Mouse (Mus musculus): ENCODE data around the gene Actr3b.
"Not testable (repeated sequence)": the region's sequence is repeated elsewhere in the genome, so short reads cannot be mapped to it uniquely, and the experiment has no call there.

Gene Actr3b

DNA sequence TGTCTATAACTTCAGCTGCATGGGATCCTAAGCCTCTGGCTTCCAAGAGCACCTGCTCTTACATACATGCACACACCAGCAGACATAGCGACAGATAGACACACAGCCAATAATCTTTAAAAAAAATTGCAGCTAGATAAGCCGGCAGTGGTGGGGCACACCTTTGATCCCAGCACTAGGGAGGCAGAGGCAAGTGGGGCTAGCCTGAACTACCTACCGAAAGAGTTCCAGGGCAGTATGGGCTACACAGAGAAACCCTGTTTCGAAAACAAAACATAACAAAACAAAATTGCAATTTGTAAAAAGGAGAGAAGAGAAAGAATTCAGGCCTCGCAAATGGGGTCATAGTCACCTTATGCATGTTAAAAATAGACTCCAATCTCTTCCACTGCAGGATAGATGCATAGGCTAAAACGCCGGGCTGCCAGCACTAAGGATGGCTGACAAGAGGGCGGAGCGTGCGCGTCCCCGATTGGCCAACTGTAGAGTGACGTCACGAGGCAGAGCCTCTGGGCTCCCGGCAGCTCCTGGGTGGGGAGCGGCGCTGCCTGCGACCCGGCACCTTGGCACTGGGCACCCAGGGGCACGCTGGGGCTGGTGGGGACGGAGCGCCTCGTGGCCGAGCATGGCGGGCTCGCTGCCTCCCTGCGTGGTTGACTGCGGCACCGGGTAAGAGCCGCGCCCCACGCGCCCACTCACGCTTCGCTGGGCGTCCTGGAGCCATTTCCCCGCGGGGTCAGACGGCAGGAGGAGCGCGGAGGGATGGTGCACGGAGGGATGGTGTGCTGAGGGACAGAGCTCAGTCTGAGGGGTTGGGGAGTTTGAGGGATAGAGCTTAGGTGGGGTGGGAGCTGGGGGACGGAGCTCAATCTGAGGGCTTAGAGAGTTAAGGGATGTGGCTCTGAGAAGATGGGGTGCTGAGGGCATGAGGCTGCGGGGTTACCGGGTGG, at the start of gene Actr3b:
TSS of gene Actr3b (plus strand) at position 538 of the 950 bp plus-strand sequence.
- DNase-seq (ENCODE audit: low read depth, low spot score): peak; percentile 83

DNA sequence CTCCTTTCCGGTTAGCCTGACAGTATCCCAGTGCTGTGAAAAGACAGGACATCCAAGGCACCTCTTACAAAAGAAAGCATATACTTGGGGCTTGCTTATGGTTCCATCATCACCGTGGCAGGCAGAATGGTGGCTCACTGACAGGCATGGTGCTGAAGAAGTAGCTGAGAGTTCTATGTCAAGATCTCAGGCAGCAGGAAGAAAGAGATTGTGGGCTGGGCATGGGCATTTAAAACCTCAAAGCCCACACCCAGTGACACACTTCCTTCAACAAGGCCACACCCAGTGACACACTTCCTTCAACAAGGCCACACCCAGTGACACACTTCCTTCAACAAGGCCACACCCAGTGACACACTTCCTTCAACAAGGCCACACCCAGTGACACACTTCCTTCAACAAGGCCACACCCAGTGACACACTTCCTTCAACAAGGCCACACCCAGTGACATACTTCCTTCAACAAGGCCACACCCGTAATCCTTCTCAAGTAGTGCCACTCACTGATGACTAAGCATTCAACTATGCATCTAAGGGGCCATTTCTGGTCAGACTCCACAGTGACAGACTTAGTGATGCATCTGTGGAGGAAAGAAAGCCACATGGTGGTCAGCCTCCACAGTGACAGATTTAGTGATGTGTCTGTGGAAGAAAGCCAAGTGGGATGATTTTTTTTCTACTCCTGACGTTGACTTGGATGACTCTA, 46.6 kb upstream of the Actr3b start:
- DNase-seq (ENCODE audit: low read depth, low spot score): not testable (repeated sequence)

GRCm38 (mm10) chr5:25719390-25719789, 40.4 kb upstream of the Actr3b start:
- no peak for DNase-seq (ENCODE audit: low read depth, low spot score)

DNA sequence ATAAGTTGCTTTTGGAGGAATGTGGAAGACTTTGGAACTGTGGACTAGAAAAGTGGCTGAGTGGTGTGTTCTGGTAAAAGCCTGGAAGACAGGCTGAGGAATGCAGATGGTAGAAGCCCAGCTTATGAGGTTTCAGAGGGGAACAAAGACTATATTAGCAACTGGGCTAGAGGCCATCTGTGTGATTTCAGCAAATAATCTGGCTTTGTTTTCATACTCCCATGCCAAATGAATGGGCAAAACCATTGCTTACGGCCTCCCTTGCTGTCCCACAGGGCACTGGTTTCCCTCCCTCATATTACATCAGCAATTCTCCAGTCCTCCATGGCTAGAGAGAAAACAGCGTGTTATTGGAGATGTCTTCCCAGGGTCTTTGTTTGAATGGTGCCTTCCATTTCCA, 36.8 kb upstream of the Actr3b start:
- DNase-seq (ENCODE audit: low read depth, low spot score): no peak

DNA sequence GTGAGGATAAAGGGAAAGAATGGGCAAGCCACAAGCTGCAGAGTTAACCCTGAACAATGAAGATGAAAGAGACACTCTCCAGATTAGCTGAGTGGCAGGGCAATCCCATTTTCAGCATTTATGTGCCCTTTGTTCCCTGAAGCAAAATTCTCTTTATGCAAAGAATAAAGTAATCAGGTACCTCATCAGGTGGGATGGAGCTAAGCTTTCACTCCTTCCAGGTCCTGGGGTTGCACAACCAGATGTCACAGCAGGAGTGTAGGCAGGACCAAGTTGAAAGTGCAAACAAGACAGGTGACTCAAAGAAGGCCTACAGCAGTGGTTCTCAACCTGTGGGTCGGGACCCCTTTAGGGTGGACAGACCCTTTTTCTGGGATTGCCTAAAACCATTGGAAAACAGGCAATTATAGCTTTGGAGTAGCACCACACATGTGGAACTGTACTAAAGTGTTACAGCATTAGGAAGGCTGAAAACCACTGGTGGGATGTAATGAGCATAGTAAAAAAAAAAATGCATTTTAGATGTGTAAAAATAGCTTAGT, 35.6 kb upstream of the Actr3b start:
- DNase-seq (ENCODE audit: low read depth, low spot score): no peak

DNA sequence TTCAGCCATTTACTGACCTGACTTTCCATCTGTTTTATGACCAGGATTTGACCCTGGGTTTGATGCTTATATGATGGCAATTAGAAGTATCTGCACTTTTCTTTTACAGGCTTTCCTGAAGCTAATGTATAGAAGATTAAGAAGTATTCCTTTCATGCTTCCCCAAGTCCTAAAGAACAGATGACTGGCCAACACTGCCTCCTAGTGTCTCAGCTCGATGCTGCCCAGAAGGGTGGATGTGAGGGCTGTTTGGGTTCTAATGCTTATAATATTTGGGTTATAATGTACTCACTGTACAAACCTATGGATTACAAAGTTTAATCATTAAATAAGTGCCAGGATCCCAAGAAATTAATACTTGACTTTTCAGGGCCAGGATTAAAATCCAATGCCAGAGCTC, 25.5 kb upstream of the Actr3b start:
- DNase-seq (ENCODE audit: low read depth, low spot score): no peak

DNA sequence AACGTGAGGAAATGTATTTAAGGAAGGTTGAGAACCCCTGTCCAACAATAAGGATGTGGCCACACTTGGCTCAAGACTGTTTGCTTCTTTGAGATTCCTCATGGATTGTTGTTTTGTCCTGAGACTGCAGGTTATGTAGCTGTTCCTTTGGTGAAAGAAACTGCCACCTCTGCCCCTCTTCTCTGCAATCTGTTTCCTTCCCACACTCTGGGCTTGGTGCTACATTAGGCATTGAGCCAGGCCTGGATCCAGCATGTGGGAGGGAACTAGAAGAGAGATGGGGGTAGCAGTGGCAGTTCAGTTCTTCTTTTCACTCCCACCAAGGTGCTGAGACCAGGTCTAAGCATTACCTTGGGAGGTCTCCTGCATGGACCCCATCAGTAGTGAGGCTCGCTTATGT, 23.9 kb upstream of the Actr3b start:
- DNase-seq (ENCODE audit: low read depth, low spot score): no peak

- DNase-seq (ENCODE audit: low read depth, low spot score): no peak
Measured at GRCm38 (mm10) chr5:25738448-25738847, 21.3 kb upstream of the Actr3b start.

DNA sequence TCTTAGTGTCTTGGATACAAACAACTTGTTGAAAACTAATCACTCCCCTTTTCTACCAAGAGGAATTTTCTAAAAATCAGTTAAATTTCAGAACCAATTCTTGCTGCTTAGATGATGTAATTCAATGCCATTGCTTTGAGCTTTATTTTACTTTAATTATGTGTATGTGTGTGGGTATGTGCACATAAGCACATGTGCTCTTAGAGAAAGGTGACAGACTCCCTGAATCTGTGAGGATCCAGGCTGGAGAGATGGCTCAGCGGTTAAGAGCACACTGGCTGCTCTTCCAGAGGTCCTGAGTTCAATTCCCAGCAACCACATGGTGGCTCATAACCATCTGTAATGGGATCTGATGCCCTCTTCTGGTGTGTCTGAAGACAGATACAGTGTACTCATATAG, 20.9 kb upstream of the Actr3b start:
- DNase-seq (ENCODE audit: low read depth, low spot score): not testable (repeated sequence)

GRCm38 (mm10) chr5:25747904-25748303, 11.9 kb upstream of the Actr3b start:
- DNase-seq (ENCODE audit: low read depth, low spot score): no peak

- DNase-seq (ENCODE audit: low read depth, low spot score): no peak
Measured at GRCm38 (mm10) chr5:25748613-25749012, 11.2 kb upstream of the Actr3b start.

GRCm38 (mm10) chr5:25751552-25751951, 8.2 kb upstream of the Actr3b start:
- DNase-seq (ENCODE audit: low read depth, low spot score): no peak

GRCm38 (mm10) chr5:25752862-25753261, 6.9 kb upstream of the Actr3b start:
- no peak for DNase-seq (ENCODE audit: low read depth, low spot score)

DNA sequence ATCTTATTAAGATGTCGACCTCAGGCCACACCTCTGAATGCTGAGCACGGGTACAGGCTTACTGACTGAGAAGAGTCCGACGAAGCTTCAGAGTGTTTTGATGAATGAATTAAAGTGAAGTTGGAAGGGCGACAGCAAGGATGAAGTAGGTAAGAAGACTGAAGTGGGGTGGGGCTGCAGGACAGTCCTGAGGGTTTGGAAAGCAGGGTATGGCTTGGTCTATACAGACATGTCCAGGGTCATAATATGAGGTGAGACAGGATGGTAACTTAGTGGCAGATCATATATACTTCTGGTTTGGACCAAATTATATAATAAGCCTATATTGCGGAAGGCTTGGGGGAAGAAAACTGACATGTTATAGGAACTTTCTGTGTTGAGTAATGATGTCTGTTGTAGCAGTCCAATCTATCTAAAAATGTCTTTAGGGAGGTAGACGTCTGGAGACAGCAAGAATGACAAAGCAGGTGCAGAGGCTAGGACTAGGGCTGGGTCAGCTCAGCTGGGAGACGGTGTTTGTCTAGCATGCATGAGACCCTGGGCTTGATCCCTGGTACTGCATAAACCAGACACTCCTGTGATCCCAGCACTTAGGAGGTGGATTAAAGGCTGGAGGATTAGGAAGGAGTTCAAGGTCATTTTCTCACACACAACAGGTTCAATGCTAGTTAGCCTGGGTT, 6.1 kb upstream of the Actr3b start:
- DNase-seq (ENCODE audit: low read depth, low spot score): peak; percentile 42

- no peak for DNase-seq (ENCODE audit: low read depth, low spot score)
Measured at GRCm38 (mm10) chr5:25754236-25754766, 5.5 kb upstream of the Actr3b start.

DNA sequence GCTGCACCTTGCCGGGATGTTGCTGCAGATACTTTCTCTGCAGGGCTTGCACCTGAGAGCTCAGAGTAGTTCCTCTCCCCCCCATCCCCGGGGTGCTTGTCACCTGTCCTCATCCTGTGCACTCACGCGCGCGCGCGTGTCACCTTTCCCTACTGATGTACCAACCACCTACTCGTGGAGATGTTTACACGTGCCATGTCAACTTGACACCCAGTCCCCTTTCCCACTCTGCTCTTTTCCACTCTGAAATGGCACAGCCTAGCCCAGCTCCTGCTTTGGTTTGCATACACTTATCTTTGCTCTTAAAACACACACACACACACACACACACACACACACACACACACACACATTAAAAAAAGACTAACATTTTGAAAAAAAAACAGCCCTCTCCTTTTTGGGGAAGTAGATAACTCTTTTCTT, 624 bp downstream of the Actr3b start:
- DNase-seq (ENCODE audit: low read depth, low spot score): no peak

- DNase-seq (ENCODE audit: low read depth, low spot score): no peak
Measured at GRCm38 (mm10) chr5:25760871-25761270, 1.1 kb downstream of the Actr3b start.

- no peak for DNase-seq (ENCODE audit: low read depth, low spot score)
Measured at GRCm38 (mm10) chr5:25761850-25762249, 2.1 kb downstream of the Actr3b start.

DNA sequence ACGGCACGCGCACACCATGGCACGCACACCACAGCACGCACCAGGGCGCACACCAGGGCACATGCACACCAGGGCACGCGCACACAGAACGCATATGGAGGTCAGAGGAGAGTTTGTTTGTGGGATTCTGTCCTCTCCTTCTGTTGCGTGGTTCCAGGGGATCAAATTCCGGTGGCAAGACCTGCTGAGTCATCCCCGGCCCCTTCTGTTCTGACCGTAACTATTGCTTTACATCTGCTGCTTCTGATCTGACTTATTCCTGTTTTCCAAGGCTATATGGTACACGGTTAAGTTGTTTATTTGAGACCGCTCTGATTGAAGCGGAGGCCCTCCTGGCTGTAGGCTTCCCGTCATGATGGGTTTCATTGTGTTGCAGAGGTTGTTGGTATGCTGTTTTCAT, 9.2 kb downstream of the Actr3b start:
- DNase-seq (ENCODE audit: low read depth, low spot score): no peak

GRCm38 (mm10) chr5:25769406-25769805, 9.6 kb downstream of the Actr3b start:
- no peak for DNase-seq (ENCODE audit: low read depth, low spot score)

GRCm38 (mm10) chr5:25772456-25772855, 12.7 kb downstream of the Actr3b start:
- DNase-seq (ENCODE audit: low read depth, low spot score): no peak
